Mouse (Mus musculus) ovary, postnatal 36 days (tissue): ENCODE measurements at regions not wholly inside any gene's neighbourhood (a gene's known extent, or its start where the extent isn't known, plus 50 kb on each side); places are given as distances from the start of the nearest gene placed in this dataset.
A peak's percentile ranks its signal among the peaks of the same experiment; 100 is the strongest.

Source experiments
- DNase-seq: peaks from one replicate; pipeline ENCODE4 v3.0.0; 2022; ENCODE audit warnings: low spot score, mixed read lengths

DNA sequence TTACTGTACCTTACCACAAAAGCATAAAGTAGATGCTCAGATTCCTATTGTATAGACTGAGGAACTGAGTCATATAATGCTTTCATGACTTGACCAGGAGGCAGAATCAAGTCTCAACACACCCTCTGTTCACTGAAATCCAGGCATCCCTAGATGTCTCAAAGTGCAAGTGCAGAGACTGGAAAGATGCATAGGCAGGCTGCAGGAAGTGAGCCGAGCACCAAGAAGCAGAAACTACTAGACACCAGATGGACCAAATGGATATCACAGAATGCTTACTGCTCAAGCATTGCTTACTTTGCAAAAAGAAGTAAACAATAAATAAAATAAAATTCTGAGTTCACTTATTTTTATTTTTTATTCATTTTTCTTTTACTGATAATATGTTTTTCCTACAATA, 143.0 kb upstream of the Cpeb2 start:
- DNase-seq, result no peak

DNA sequence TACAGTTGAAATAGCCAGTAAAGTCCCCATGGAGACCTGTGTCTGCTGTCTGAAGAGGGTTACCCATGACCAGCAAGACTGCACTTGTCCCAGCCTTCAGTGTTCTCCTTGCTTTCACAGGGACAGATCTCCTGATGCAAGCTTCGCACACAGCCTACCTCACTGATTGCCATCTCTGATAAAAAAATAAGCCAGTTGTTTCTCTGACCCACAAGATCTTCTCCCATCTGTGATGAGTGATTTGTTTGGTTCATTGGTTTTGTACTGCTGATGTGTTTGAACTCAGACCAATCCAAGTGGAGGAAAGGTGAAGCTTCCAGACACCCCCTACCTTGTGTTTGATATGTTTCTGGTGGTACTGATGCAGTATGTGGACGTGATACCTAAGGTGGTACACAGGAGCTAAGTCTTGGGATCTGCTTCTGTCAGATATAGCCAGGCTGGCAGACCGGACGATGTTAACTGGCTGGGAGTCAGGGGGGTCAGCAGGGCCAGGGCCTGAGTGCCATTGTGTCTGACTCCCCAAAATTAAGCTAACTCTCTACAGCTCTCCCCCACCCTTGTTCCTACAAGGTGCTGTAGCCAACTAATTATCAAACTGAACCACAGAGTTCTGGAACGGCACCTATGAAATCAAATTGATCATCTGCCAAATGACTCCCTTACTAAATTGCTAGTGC, 139.2 kb upstream of the Cpeb2 start:
- no peak for DNase-seq

GRCm38 (mm10) chr5:43094329-43094898, 138.6 kb upstream of the Cpeb2 start:
- no peak for DNase-seq

- no peak for DNase-seq
Measured at GRCm38 (mm10) chr5:43102000-43102459, 130.9 kb upstream of the Cpeb2 start.

- no peak for DNase-seq
Measured at GRCm38 (mm10) chr5:43102590-43102989, 130.4 kb upstream of the Cpeb2 start.

DNA sequence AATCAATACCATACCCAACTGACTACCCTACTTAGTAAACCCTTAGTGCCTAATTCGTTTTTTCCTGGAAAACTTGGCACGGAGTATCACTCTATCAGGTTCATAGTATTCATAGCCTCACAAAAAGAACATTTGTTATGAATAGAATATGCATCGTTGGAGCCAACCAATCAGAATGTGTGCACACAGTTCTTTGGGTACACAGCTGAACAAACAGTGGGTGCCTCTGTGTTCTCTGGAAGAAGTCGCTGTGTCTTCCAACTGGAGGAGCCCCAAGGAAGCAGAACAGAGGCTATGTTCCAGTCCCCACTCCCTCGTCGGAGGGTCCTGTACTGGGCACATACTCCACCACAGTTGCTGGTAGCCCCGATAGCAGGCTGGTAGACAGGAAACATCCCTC, 129.2 kb upstream of the Cpeb2 start:
- DNase-seq, result no peak

GRCm38 (mm10) chr5:43105528-43105927, 127.4 kb upstream of the Cpeb2 start:
- no peak for DNase-seq

GRCm38 (mm10) chr5:43107436-43108259, 125.3 kb upstream of the Cpeb2 start:
- no peak for DNase-seq

GRCm38 (mm10) chr5:43108260-43108589, 124.7 kb upstream of the Cpeb2 start:
- DNase-seq, result no peak

DNA sequence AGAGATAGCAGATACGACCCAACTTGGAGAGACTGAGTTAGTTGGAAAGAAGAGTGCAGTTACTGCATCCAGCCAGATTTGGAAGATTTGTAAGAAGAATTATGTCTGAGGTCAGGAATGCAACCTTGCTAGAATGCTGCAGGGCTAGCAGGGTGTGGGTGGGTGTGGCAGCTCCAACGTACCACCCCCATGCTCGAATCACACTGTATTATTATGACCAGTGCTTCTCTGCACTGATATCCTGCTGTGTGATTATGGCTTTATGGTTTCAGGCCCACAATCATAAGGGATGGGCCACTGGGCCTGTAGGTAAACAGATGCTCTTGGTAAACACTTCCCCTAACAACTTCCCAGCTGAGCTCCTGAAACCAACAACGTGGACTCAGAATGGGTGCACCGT, 122.8 kb upstream of the Cpeb2 start:
- no peak for DNase-seq

DNA sequence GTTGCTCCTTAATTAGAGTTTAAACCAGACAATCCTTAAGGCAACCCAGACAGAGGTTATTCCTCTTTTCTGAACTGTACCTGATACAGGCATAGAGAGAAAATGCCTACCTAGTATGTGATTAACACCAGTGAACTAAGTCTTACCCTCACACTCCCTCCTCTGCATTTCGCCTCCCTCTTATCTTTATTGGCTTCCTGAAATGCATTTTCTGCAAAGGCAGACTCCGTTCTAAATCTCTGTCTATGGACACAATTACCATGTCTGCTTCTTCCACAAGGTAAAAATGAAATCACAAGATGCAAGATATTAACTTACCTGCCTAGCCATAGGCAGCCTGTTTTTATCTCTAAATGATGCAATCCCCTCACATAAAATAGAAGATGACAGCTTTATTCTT, 121.2 kb upstream of the Cpeb2 start:
- DNase-seq, result no peak

DNA sequence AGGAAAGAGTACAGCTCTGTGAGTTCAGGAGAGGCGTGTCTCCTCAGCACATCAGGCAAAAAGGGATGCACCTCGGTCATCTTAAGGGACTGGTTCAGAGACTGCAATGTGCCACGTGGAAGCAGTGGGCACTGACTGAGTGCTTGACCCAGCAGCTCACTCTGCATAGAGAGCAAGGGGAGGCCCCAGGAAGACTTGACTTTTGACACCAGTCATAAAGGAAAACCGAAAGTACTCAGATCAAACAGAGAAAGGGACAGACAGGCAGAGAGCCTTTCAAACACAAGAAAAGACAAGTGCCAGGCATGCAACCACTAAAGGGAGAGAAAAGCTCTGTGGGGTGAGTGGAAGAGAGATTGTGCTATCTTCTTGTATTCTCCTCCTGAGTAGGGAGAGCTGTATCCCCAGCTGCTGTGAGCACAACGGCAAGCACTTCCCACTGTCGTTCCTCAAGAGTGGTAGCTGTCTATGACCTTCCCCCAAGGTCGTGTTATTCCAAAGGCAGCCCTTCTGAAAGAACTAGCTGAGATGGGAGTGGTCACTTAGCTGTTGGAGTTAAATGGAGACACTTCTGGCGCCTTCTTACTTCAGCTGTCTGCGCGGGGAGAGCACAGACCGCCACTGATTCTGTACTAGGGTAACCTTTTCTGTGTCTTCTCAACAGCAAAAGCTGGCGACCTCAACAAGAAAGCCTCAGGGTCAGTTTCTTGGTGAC, 119.4 kb upstream of the Cpeb2 start:
- no peak for DNase-seq

GRCm38 (mm10) chr5:43115507-43115906, 117.5 kb upstream of the Cpeb2 start:
- no peak for DNase-seq

DNA sequence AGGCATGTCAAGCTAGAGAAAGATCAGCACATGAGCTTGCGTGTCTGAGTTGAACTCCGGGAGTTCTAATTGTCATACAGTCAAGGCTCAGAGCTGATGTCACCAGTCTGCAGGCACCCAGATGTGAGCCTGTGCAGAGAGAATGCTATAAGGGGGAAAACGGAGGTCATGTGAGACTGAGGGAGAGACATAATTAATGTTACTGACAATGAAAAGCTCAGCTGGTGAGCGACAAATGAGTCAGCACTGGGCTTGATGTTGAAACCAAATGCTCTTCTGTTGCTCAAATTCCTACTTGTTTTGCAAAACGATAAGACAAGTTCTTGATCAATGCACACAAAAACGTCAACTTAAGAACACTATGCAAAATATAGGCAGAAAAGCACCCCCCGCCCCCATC, 116.1 kb upstream of the Cpeb2 start:
- DNase-seq, result no peak

DNA sequence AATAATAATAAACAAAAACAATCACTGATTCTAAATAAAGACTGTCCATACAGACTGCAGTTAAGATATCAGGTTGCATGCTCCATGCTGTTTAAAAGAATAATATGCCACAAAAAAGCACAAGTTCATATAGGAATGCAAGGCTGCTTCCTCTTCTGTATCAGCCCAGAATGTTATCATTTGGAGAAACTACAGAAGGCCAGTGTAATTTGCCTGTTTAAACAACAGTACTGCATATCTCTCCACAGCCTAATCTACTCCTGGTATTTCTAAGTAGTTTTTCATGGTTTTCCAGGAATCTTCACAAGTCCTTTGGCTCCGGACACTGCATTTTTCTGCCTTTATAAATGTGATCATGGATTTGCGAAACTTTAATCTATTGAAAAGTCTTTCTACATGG, 111.9 kb upstream of the Cpeb2 start:
- DNase-seq, result no peak

DNA sequence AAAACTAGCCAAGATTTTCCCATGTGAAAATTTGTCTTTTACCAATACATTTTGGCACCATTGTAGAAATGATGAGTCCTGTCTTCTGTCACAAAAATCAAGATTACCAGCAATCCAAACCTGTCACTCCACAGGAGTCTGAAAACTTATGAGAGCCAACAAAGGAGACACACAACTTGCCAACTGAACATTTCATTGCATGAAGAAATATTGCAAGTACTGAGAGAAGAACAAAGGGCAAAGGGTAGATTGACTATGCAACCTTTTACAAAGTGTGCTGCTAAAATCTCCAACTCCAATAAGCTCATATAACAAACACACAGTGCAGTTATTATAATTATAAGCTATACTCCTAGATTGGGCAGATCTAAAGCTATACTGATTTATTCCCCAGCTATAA, 108.7 kb upstream of the Cpeb2 start:
- DNase-seq, result no peak

DNA sequence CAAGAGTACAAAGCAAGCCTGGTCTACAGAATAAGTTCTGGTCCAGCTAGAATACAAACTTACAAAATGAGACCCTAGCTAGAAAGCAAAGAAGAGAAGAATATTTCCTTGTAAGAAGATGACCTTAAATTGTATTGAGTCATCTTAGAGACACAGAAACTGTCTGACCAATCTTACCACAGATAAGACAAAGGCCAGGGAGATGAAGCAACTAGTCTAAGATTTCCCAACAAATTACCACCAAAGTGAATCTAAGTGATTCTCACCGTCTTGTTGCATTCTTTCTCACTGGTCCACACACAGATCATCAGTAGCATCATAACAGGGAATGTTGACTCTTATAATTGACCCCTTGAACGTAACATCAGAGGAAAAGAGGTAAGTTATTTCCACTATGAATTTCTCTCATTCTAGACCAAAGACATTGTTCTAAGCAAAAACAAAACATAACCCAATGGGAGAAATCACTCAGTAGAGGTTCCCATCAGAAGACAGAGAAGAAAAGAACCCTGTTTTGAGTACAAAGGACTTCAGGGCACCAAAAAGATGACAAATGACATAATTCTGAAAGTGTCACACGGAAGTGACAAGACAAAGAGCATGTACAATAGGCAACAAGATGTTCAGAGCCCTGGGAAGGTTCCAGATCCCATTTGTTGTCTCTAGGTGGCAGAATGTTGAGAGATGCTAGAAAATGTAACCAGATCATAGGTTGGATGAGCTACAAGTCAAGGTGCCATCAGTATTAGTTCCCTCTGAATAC, 107.0 kb upstream of the Cpeb2 start:
- no peak for DNase-seq

DNA sequence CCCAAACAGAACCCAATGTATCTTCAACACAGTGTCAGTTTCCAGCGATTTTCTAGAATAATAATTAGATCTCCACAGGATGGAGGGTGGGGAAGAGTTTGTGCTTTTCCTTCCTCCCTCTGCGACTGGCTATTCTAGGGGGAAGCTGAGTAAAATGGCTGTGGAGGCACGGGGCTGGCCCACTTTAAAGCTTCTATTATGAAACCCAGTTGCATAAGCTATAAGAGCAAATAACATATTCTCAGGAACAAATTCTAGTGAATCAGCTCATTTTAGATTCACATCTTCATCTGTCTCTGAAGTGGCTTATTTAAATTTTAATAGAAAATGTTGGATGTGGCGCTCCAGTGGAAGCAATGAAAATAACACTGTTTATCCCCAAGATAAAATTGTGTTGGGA, 102.6 kb upstream of the Cpeb2 start:
- no peak for DNase-seq

GRCm38 (mm10) chr5:43130901-43131557, 101.9 kb upstream of the Cpeb2 start:
- peak; percentile 12 for DNase-seq

- DNase-seq, result no peak
Measured at GRCm38 (mm10) chr5:43133672-43134071, 99.3 kb upstream of the Cpeb2 start.

GRCm38 (mm10) chr5:43136142-43136541, 96.8 kb upstream of the Cpeb2 start:
- DNase-seq, result no peak
